Mouse (Mus musculus) spleen, adult 2 months (tissue): ENCODE results near the gene Gpkow.

Experiments
- CTCF ChIP-seq: fragments of 200-500 bp; IDR thresholded peaks from 2 replicates; pipeline ENCODE4 v1.5.1; 2011; ENCODE audit warnings: mild to moderate bottlenecking, inconsistent platforms; ENCODE audit not compliant: insufficient read depth, insufficient read length, insufficient replicate concordance; ENCODE audit errors: extremely low read depth
- POLR2A ChIP-seq: fragments of 200-500 bp; IDR thresholded peaks from 2 replicates; pipeline ENCODE4 v1.6.1; 2011; ENCODE audit warnings: low read depth, low read length, inconsistent platforms

- TF ChIP-seq CTCF (no peak), POLR2A (no peak)
Measured at GRCm38 (mm10) chrX:7670390-7670881, 26.5 kb upstream of the Gpkow start.
